Mouse (Mus musculus) spleen, adult 12 weeks (tissue): ENCODE measurements around the gene Dctn2.
A peak's percentile ranks its signal among the peaks of the same experiment; 100 is the strongest.
"Not testable (repeated sequence)": the region's sequence is repeated elsewhere in the genome, so short reads cannot be mapped to it uniquely, and the experiment has no call there.

Experiments used
- DNase-seq: peaks from one replicate; pipeline ENCODE4 v3.0.0; 2022; ENCODE audit warnings: low spot score

Dctn2 gene

DNA sequence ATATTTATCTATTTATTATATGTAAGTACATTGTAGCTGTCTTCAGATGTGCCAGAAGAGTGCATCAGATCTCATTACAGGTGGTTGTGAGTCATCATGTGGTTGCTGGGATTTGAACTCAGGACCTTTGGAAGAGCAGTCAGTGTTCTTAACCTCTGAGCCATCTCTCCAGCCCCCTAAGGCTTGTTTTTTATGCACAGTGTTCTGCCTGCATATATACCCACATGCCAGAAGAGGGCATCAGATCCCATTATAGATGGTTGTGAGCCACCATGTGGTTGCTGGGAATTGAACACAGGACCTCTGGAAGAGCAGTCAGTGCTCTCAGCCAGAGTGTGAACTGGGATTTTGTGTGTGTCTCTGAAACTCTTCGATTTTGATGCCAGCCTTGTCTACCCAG, 48.8 kb downstream of the Dctn2 start:
- DNase-seq = not testable (repeated sequence)

GRCm38 (mm10) chr10:127317277-127317676, 51.1 kb downstream of the Dctn2 start:
- DNase-seq = no peak

- DNase-seq = no peak
Observed at GRCm38 (mm10) chr10:127318009-127318408, 51.8 kb downstream of the Dctn2 start.

DNA sequence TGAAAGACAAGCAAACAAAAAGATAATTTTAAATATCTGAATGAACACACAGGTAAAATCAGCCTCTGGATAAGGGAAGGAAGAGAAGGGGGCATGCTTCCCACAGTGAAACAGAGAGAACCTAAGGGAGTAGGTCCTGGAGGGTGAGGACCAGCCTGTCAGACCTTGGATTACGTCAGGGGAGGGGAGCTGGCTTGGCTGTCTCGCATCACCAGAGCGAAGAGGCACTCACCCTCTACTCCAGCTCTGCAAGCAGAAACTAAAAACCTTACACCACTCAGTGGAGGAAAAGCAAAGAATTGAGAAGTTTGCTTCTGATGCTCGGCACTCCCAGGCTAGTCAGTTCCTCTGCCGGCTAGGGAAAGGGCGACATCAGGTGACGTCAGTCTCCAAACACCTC, 53.8 kb downstream of the Dctn2 start:
- no peak for DNase-seq

DNA sequence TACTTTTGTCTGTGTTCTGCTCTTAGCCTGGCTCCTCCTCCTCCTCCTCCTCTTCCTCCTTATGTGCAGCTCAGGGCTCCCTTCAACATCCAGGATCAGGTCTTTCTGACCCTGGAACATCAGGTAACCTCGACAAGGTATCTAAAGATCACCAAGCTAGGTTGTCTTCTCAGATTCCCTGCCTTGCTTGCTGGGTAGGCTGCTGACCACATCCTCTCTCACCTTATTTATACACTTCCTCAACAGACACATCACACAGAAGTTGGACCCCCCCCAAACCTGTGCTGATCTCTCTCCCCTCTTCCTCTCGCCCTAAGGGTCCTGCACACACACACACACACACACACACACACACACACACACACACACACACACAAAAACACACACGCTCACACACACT, 55.5 kb downstream of the Dctn2 start, which contains the start of gene Arhgap9:
Gene Arhgap9 (plus strand): TSS at position 344 of the 400 bp plus-strand sequence.
- no peak for DNase-seq

DNA sequence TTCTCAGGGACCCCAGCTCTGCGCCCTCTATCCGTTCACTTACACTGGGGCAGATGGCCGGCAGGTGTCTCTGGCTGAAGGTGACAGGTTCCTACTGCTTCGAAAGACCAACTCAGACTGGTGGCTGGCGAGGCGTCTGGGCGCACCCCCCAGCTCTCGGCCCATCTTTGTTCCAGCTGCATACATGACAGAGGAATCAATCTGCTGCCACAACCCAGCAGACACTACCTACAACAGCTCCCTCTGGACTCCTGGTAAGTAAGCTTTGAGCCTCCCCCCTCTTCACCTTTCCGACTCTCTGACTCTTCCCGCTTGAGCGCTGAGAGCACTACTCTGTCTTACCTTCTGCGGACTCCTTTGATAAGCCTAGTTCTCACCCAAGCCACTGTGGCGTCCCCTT, 56.0 kb downstream of the Dctn2 start:
- no peak for DNase-seq

DNA sequence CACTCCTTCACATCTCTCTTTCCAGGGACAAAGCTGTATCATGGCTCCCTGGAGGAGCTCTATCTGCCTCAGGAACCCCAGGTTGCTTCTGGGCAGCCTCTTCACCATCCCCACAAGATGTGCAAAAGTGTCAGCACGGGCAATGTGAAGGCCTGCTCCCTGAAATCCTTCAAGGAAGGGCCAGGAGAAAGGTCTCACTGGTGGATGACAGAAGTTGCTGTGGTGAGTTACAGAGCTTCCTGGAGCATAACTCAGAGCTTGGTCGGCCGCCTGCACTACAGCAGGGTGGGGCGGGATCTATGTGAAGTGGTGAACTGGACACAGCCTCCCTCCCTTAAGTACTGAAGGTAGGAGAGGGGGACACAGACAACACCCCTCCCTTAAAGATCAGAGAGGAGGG, 56.5 kb downstream of the Dctn2 start:
- no peak for DNase-seq

DNA sequence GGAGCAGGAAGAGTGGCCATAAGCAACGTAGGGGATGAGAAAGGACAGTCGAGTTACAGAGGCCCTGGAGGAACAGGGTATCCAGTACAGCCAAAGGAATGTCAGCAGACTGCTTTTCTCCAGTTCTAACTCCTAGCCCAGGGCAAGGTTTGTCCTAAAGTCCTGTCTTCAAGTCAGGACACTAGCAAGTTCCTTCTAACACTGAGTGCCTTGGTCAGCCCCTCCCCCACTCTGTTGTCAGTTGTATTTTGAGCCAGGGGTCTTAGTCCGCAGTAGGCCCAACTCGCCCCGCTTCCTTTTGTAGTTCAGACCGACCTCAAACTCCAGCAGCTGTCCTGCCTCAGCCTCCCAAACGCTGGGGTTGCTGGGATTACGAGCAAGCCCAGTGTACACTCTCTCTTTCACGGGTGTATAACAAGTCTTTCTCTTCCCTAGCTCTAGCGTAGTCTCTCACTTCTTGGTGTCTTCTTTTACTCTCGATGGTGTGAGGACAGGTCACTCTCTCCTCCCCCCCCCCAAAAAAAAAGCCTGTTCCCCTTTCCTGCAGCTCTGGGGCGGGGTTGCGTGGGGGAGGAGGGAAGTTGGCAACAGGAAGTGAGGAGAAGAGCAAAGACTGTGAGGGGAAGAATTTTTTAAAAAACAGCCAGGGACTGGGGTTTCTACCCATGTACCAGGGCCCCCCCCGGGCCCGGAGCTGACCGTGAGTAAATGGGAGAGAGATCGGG, 57.1 kb downstream of the Dctn2 start:
- no peak for DNase-seq

DNA sequence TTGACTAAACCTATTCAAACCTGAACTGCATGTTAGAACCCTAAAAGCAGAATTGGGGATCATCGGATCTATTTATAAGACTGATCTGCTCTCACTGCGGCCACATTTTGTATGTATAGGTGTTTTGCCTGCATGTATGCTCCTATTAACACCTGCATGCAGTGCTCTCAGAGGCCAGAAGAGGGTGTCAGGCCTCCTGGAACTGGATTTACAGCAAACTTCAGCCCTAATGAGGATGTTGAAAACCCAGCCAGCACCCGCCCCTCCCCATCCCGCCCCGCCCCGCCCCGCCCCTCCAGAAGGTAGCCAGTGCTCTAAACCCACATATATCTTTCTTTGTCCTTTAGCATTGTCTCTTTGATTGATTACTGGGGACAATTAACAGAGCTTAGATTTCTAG, 58.3 kb downstream of the Dctn2 start:
- peak; percentile 65 for DNase-seq

- no peak for DNase-seq
Observed at GRCm38 (mm10) chr10:127325454-127326016, 59.4 kb downstream of the Dctn2 start.

GRCm38 (mm10) chr10:127326017-127326801, 60.0 kb downstream of the Dctn2 start:
- DNase-seq = no peak

- no peak for DNase-seq
Observed at GRCm38 (mm10) chr10:127326828-127327227, 60.7 kb downstream of the Dctn2 start.

- DNase-seq = no peak
Observed at GRCm38 (mm10) chr10:127327461-127328145, 61.4 kb downstream of the Dctn2 start.

- DNase-seq = no peak
Observed at GRCm38 (mm10) chr10:127330212-127330611, 64.0 kb downstream of the Dctn2 start.
